Mouse (Mus musculus) embryonic facial prominence, embryonic 14.5 days (tissue): ENCODE measurements around the gene Rarg. TPM values are rescaled to one million over a fixed set of nuclear protein-coding genes. Genes with fewer than 3 reads are reported as not detected.

Source experiments
- polyA plus RNA-seq: library from polyadenylated mRNA; unstranded; fragments of >200 nt; fragmentation: Nextera tagmentation; extraction: Ambion mirVana; gene quantifications from 2 replicates; pipeline ENCODE4 v1.2.1, GENCODE M21; 2014

Gene Rarg
- polyA plus RNA-seq, 1 experiment from 2014 or later = 75.3 TPM

Other genes starting within 250 kb of the Rarg start
- 61.0 and 70.0 TPM in 2 replicates for gene Krt18, start 229.3 kb downstream of the Rarg start, polyA plus RNA-seq
- gene Eif4b, start 183.7 kb downstream of the Rarg start, polyA plus RNA-seq = 123 and 141 TPM in 2 replicates
- 45.9 and 56.4 TPM in 2 replicates for gene Tns2, start 157.1 kb downstream of the Rarg start, polyA plus RNA-seq
- 19.2 TPM in 2 replicates for gene Spryd3, start 121.3 kb downstream of the Rarg start, polyA plus RNA-seq
- gene Igfbp6, start 113.2 kb downstream of the Rarg start, polyA plus RNA-seq = 15.0 and 20.1 TPM in 2 replicates
- gene Soat2, start 107.0 kb downstream of the Rarg start, polyA plus RNA-seq = 0.17 and 0.63 TPM in 2 replicates
- gene Zfp740, start 54.3 kb downstream of the Rarg start, polyA plus RNA-seq = 48.6 and 49.8 TPM in 2 replicates
- gene Csad, start 52.8 kb downstream of the Rarg start, polyA plus RNA-seq = 63.6 and 66.8 TPM in 2 replicates
- 2.1 and 4.1 TPM in 2 replicates for gene Itgb7, start 25.6 kb downstream of the Rarg start, polyA plus RNA-seq
- gene Gm9918, start 13.0 kb upstream of the Rarg start, polyA plus RNA-seq = 0.71 and 1.1 TPM in 2 replicates
- 64.6 and 67.2 TPM in 2 replicates for gene Mfsd5, start 21.9 kb upstream of the Rarg start, polyA plus RNA-seq
- 22.4 and 24.0 TPM in 2 replicates for gene Espl1, start 38.7 kb upstream of the Rarg start, polyA plus RNA-seq
- 466 and 478 TPM in 2 replicates for gene Pfdn5, start 68.6 kb upstream of the Rarg start, polyA plus RNA-seq
- 79.0 and 83.2 TPM in 2 replicates for gene Myg1, start 74.2 kb upstream of the Rarg start, polyA plus RNA-seq
- gene Aaas, start 93.3 kb upstream of the Rarg start, polyA plus RNA-seq = 52.5 and 60.5 TPM in 2 replicates
- 31.2 and 45.0 TPM in 2 replicates for gene Sp7, start 109.7 kb upstream of the Rarg start, polyA plus RNA-seq
- 15.5 and 16.5 TPM in 2 replicates for gene Sp1, start 148.6 kb upstream of the Rarg start, polyA plus RNA-seq
- gene Amhr2, start 187.8 kb upstream of the Rarg start, polyA plus RNA-seq = 0.26 and 0.96 TPM in 2 replicates
- 95.9 and 97.6 TPM in 2 replicates for gene Prr13, start 201.5 kb upstream of the Rarg start, polyA plus RNA-seq
- 276 and 279 TPM in 2 replicates for gene Pcbp2, start 213.0 kb upstream of the Rarg start, polyA plus RNA-seq
- 3.2 and 5.2 TPM in 2 replicates for gene Gm10337, start 246.2 kb upstream of the Rarg start, polyA plus RNA-seq